Mouse (Mus musculus) intestine, embryonic 16.5 days (tissue): ENCODE measurements around the gene Anln. TPM values are rescaled to one million over a fixed set of nuclear protein-coding genes. Genes with fewer than 3 reads are reported as not detected.

Experiments
- ATAC-seq: fragments of 200-750 bp; cut with Nextera tagmentation; 2 replicates; pipeline ENCODE4 v1.8.0; 2017; ENCODE audit warnings: moderate TSS enrichment, moderate library complexity
- H3K27ac ChIP-seq: fragments of 300-500 bp; sonication (generic); 2 replicates; pipeline ENCODE4 v1.5.1; 2014; ENCODE audit warnings: mild to moderate bottlenecking, low read length
- H3K27me3 ChIP-seq: fragments of 300-500 bp; sonication (generic); replicated peaks from 2 replicates; pipeline ENCODE4 v1.6.1; 2014; ENCODE audit warnings: low read length, control low read depth, mixed read lengths; ENCODE audit not compliant: control insufficient read depth, insufficient read depth
- H3K36me3 ChIP-seq: fragments of 300-500 bp; sonication (generic); 2 replicates; pipeline ENCODE4 v1.6.1; 2014; ENCODE audit warnings: low read length, control low read depth; ENCODE audit not compliant: control insufficient read depth, insufficient read depth
- H3K4me1 ChIP-seq: fragments of 300-500 bp; sonication (generic); 2 replicates; pipeline ENCODE4 v1.6.1; 2014; ENCODE audit warnings: low read length, control low read depth, mixed read lengths; ENCODE audit not compliant: control insufficient read depth, insufficient read depth
- H3K4me2 ChIP-seq: fragments of 300-500 bp; sonication (generic); 2 replicates; pipeline ENCODE4 v1.6.1; 2014; ENCODE audit warnings: low read depth, low read length, control low read depth
- H3K4me3 ChIP-seq: fragments of 300-500 bp; sonication (generic); 2 replicates; pipeline ENCODE4 v1.5.1; 2014; ENCODE audit warnings: mild to moderate bottlenecking, low read length
- H3K9ac ChIP-seq: fragments of 300-500 bp; sonication (generic); 2 replicates; pipeline ENCODE4 v1.6.1; 2014; ENCODE audit warnings: low read depth, low read length
- H3K9me3 ChIP-seq: fragments of 300-500 bp; sonication (generic); 2 replicates; pipeline ENCODE4 v1.6.1; 2016; ENCODE audit warnings: low read length, control low read depth; ENCODE audit not compliant: control insufficient read depth
- WGBS: fragments of 180-500 bp; shearing (Covaris S2); extraction: QIAGEN DNeasy Blood & Tissue Kit; methylation state at CpG from one replicate; pipeline ENCODE4 v1.1.7; 2014; 5-methylcytosine and 5-hydroxymethylcytosine counted together
- polyA plus RNA-seq: library from polyadenylated mRNA; unstranded; fragments of >200 nt; fragmentation: Nextera tagmentation; extraction: Ambion mirVana; gene quantifications from 2 replicates; pipeline ENCODE4 v1.2.1, GENCODE M21; 2015

Gene Anln
- polyA plus RNA-seq, 1 experiment from 2014 or later, result 35.7 TPM

DNA sequence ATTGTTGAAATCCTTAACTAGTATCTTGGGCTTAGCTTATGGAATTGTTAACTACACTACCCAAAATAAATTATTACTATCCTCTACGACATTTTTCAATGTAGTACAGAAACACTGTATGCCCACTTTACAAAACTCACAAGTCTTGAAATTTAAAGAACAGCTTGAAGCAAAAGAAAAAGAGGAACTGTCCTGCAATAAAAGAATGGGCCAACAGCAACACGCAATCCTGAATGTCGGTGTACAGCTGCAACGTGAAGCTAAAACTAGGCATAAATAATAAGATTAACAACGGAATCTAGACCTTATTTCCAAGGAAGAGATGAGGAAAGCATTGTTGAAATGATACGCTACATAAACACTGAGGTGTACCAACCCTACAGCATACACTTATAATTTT lies 1.1 kb downstream of the Anln start:
- Histone ChIP-seq H3K4me3 (peak overlapping the region; percentile 96), H3K27ac (peak overlapping the region; percentile 95), H3K36me3 (no peaks in the 10 kb centered on the region), H3K27me3 (no peaks in the 10 kb centered on the region), H3K9ac (peak overlapping the region; percentile 90), H3K4me2 (peak overlapping the region; percentile 92), H3K4me1 (peaks cover 16% of the 10 kb centered on the region; the same call in 1 of the 2 replicates), H3K9me3 (no peaks in the 10 kb centered on the region)
- WGBS, result 12% methylated on average over 6 of the region's 6 CpGs
- no peak for ATAC-seq

- no peaks in the 10 kb centered on the region for H3K9me3 ChIP-seq
- no peak overlapping the region for H3K9ac ChIP-seq
- H3K4me3 ChIP-seq, result no peak overlapping the region
- 58% methylated on average over 2 of the region's 2 CpGs for WGBS
- no peak for ATAC-seq
- no peaks in the 10 kb centered on the region for H3K27me3 ChIP-seq
- 0 out of 2 replicates have a peak, but pooled peaks cover 2% of the 10 kb centered on the region for H3K36me3 ChIP-seq
- H3K4me2 ChIP-seq, result no peak overlapping the region
- H3K4me1 ChIP-seq, result peaks cover 16% of the 10 kb centered on the region; the same call in 1 of the 2 replicates
- H3K27ac ChIP-seq, result no peak overlapping the region; the same call in 1 of the 2 replicates
Measured at GRCm38 (mm10) chr9:22385890-22386289, 3.1 kb downstream of the Anln start.

DNA sequence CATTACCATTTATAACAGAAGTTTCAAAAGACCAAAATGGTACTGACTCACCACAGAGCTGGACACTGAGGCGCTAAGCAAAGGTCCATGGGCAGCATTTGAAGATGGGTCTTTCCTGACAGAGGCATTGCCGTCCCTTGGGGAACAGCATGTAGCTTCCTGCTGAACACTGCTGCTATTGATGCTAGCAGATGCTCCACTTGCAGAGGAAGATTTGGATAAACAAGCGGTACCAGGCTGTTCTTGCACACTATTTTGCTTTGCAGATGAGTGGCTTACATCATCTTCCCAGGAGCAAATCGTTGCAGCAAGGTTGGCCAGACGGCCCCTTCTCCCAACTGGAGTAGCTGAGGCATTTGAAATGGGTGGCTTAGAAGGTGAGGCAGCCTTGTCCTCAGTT lies 12.9 kb downstream of the Anln start:
- Histone ChIP-seq H3K27me3 (no peaks in the 10 kb centered on the region), H3K4me1 (no peaks in the 10 kb centered on the region), H3K36me3 (peaks cover 49% of the 10 kb centered on the region), H3K9ac (no peak overlapping the region), H3K27ac (no peak overlapping the region), H3K9me3 (no peaks in the 10 kb centered on the region), H3K4me3 (no peak overlapping the region), H3K4me2 (no peak overlapping the region)
- WGBS, result 84% methylated on average over 5 of the region's 5 CpGs
- no peak for ATAC-seq

DNA sequence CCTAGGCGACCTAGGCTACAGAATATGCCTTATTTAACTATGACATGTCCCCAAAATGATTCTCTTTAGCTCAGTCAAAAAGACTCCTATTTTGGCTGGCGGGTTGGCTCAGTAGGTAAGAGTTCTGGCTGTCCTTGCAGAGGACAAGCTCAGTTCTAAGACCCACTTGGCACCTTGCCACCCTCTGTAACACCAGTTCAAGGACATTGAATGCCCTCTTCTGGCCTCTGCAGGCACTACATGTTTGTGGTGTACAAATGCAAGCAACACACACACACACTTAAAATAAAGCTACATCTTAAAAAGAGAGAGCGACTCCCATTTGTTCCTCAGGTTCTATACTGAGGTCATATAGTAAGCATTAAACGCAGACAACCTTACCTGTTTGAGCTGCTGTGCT lies 16.2 kb downstream of the Anln start:
- peaks cover 34% of the 10 kb centered on the region for H3K36me3 ChIP-seq
- ATAC-seq, result no peak
- 97% methylated on average over 4 of the region's 4 CpGs for WGBS

DNA sequence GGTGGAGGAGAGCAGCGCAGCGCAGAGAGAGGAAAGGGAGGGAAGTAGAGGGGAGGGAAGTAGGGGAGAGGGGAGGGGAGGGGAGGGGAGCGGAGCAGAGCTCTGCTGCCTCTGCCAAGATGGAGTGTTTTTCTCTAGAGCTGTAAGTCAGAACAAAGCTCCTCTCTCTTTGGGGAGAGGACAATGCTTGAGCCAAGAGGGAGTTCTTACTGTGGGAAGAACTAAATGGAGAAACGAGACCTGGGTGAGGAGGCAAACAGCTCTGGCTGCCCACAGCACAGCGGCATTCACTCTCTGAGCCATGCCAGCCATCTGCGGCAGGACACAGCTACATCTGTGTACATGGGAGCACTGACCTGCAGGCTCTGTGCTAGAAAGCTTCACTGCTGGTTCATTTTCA lies 21.0 kb downstream of the Anln start:
- no peak overlapping the region for H3K9ac ChIP-seq
- no peak overlapping the region for H3K27ac ChIP-seq
- WGBS, result 79% methylated on average over 6 of the region's 6 CpGs
- no peak overlapping the region for H3K4me3 ChIP-seq
- no peaks in the 10 kb centered on the region for H3K4me1 ChIP-seq
- no peak overlapping the region for H3K4me2 ChIP-seq
- peaks cover 27% of the 10 kb centered on the region for H3K36me3 ChIP-seq
- H3K9me3 ChIP-seq, result no peaks in the 10 kb centered on the region
- no peaks in the 10 kb centered on the region for H3K27me3 ChIP-seq
- ATAC-seq, result no peak

More for the DNA sequence above, 16.2 kb downstream of the Anln start:
- no peaks in the 10 kb centered on the region for H3K4me1 ChIP-seq
- no peaks in the 10 kb centered on the region for H3K27me3 ChIP-seq
- no peak overlapping the region for H3K4me2 ChIP-seq
- no peak overlapping the region for H3K4me3 ChIP-seq
- no peak overlapping the region for H3K27ac ChIP-seq
- no peaks in the 10 kb centered on the region for H3K9me3 ChIP-seq
- no peak overlapping the region for H3K9ac ChIP-seq

- Histone ChIP-seq H3K4me1 (no peaks in the 10 kb centered on the region), H3K4me3 (no peak overlapping the region), H3K4me2 (no peak overlapping the region), H3K9ac (no peak overlapping the region), H3K9me3 (no peaks in the 10 kb centered on the region), H3K27me3 (no peaks in the 10 kb centered on the region), H3K27ac (no peak overlapping the region), H3K36me3 (peaks cover 22% of the 10 kb centered on the region)
- 94% methylated on average over 10 of the region's 10 CpGs for WGBS
- ATAC-seq, result no peak
Measured at GRCm38 (mm10) chr9:22366621-22367020, 22.4 kb downstream of the Anln start.

DNA sequence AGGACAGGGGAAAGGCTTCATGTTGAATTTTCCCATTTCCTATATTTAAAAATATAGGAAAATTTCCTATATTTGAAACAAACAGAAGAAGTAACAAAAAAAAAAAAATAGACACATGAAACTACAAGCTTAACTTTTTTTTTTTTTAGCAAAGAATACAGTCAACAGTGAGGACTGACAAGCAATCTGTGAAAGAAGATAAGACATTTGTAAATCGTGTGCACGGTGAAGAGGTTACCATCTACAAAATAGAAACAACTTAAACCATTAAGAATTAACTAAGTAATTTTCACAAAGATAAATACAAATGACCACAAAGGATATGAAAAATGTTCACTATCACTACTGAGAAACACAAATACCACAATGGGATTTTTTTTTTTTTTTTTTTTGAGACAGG lies 22.8 kb downstream of the Anln start:
- H3K27me3 ChIP-seq, result no peaks in the 10 kb centered on the region
- H3K27ac ChIP-seq, result no peak overlapping the region
- H3K4me1 ChIP-seq, result no peaks in the 10 kb centered on the region
- peaks cover 18% of the 10 kb centered on the region for H3K36me3 ChIP-seq
- no peaks in the 10 kb centered on the region for H3K9me3 ChIP-seq
- no peak for ATAC-seq
- H3K4me2 ChIP-seq, result no peak overlapping the region
- H3K4me3 ChIP-seq, result no peak overlapping the region
- 89% methylated on average over 2 of the region's 2 CpGs for WGBS
- no peak overlapping the region for H3K9ac ChIP-seq

DNA sequence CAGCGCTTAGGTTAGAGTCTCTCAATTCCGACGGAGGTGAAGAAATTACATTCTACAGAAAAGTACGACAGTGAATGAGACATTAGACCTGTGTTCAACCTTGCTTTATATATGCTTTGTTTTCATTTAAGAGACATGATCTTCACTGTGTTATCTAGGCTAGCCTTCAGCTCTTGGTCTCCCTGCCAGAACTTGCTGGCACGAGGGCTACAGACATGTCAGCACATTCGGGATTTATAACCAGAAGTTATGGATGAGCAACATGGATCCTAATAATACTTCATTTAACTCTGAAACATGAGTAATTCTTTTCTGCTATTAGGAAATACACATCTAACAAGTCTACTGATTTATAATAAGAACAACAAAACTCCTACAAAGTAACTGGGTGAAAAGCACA lies 28.1 kb downstream of the Anln start:
- Histone ChIP-seq H3K4me2 (no peak overlapping the region), H3K27ac (no peak overlapping the region), H3K36me3 (peaks cover 15% of the 10 kb centered on the region), H3K27me3 (no peaks in the 10 kb centered on the region), H3K4me3 (no peak overlapping the region), H3K4me1 (no peaks in the 10 kb centered on the region), H3K9me3 (no peaks in the 10 kb centered on the region), H3K9ac (no peak overlapping the region)
- no peak for ATAC-seq
- 89% methylated on average over 6 of the region's 6 CpGs for WGBS

- WGBS, result 92% methylated on average over 3 of the region's 3 CpGs
- no peak overlapping the region for H3K4me3 ChIP-seq
- ATAC-seq, result no peak
- no peak overlapping the region for H3K27ac ChIP-seq
- no peak overlapping the region for H3K9ac ChIP-seq
- H3K4me2 ChIP-seq, result no peak overlapping the region
- H3K36me3 ChIP-seq, result peaks cover 19% of the 10 kb centered on the region
- no peaks in the 10 kb centered on the region for H3K9me3 ChIP-seq
- H3K4me1 ChIP-seq, result no peaks in the 10 kb centered on the region
- H3K27me3 ChIP-seq, result no peaks in the 10 kb centered on the region
Measured at GRCm38 (mm10) chr9:22355919-22356318, 33.1 kb downstream of the Anln start.

- H3K9ac ChIP-seq, result no peak overlapping the region
Measured at GRCm38 (mm10) chr9:22353901-22354300, 35.1 kb downstream of the Anln start.

More at GRCm38 (mm10) chr9:22353901-22354300, 35.1 kb downstream of the Anln start:
- no peaks in the 10 kb centered on the region for H3K27me3 ChIP-seq
- no peaks in the 10 kb centered on the region for H3K4me1 ChIP-seq
- no peaks in the 10 kb centered on the region for H3K9me3 ChIP-seq
- no peak overlapping the region for H3K27ac ChIP-seq
- no peak overlapping the region for H3K4me3 ChIP-seq
- H3K4me2 ChIP-seq, result no peak overlapping the region
- WGBS, result 80% methylated on average over 5 of the region's 5 CpGs
- H3K36me3 ChIP-seq, result peaks cover 18% of the 10 kb centered on the region; the same call in 1 of the 2 replicates
- no peak for ATAC-seq
